Mouse (Mus musculus) cerebellum, postnatal 14 days (tissue): ENCODE results near the gene 2010300C02Rik.

Experiments used
- DNase-seq, 2 experiments: peaks; one replicate each; pipeline ENCODE4 v3.0.0; 2021; ENCODE audit warnings: mixed read lengths in 2 of 2

Gene 2010300C02Rik

GRCm38 (mm10) chr1:37711082-37711481 lies 8.8 kb downstream of the 2010300C02Rik start:
- DNase-seq = no peak

- no peak for DNase-seq
Observed at GRCm38 (mm10) chr1:37709736-37710135, 10.1 kb downstream of the 2010300C02Rik start.

- no peak for DNase-seq
Observed at GRCm38 (mm10) chr1:37708270-37708955, 11.5 kb downstream of the 2010300C02Rik start.

GRCm38 (mm10) chr1:37702326-37702725 lies 17.6 kb downstream of the 2010300C02Rik start:
- DNase-seq = no peak

GRCm38 (mm10) chr1:37698852-37699439 lies 20.9 kb downstream of the 2010300C02Rik start:
- no peak for DNase-seq

GRCm38 (mm10) chr1:37698186-37698839 lies 21.6 kb downstream of the 2010300C02Rik start:
- no peak for DNase-seq

GRCm38 (mm10) chr1:37696918-37697317 lies 23.0 kb downstream of the 2010300C02Rik start:
- peak; percentile 44 to 50 for DNase-seq

GRCm38 (mm10) chr1:37695732-37696131 lies 24.2 kb downstream of the 2010300C02Rik start:
- DNase-seq = no peak

- DNase-seq = peak; percentile 40 to 44
Observed at GRCm38 (mm10) chr1:37694417-37694816, 25.5 kb downstream of the 2010300C02Rik start.

- DNase-seq = no peak
Observed at GRCm38 (mm10) chr1:37691179-37691578, 28.7 kb downstream of the 2010300C02Rik start.

- DNase-seq = no peak
Observed at GRCm38 (mm10) chr1:37690665-37691064, 29.2 kb downstream of the 2010300C02Rik start.

GRCm38 (mm10) chr1:37689730-37690129 lies 30.2 kb downstream of the 2010300C02Rik start:
- no peak for DNase-seq

GRCm38 (mm10) chr1:37688351-37688750 lies 31.5 kb downstream of the 2010300C02Rik start:
- no peak for DNase-seq

- DNase-seq = peak; percentile 39 to 70
Observed at GRCm38 (mm10) chr1:37687515-37687914, 32.4 kb downstream of the 2010300C02Rik start.

- peak; percentile 40 to 71 for DNase-seq
Observed at GRCm38 (mm10) chr1:37686953-37687441, 32.9 kb downstream of the 2010300C02Rik start.

GRCm38 (mm10) chr1:37678327-37679123 lies 41.4 kb downstream of the 2010300C02Rik start:
- DNase-seq = peak; percentile 91 to 96

GRCm38 (mm10) chr1:37676967-37677512 lies 42.8 kb downstream of the 2010300C02Rik start:
- DNase-seq = no peak

GRCm38 (mm10) chr1:37675444-37675843 lies 44.4 kb downstream of the 2010300C02Rik start:
- no peak for DNase-seq

- DNase-seq = no peak
Observed at GRCm38 (mm10) chr1:37674266-37674665, 45.6 kb downstream of the 2010300C02Rik start.

GRCm38 (mm10) chr1:37671316-37671715 lies 48.6 kb downstream of the 2010300C02Rik start:
- DNase-seq = no peak

GRCm38 (mm10) chr1:37667386-37667785 lies 52.5 kb downstream of the 2010300C02Rik start:
- no peak for DNase-seq

- DNase-seq = no peak
Observed at GRCm38 (mm10) chr1:37666587-37666986, 53.3 kb downstream of the 2010300C02Rik start.
